Mouse (Mus musculus): ENCODE data around the gene Cdv3.

- TF ChIP-seq MAFK (IDR thresholded peaks at IDR 0.05; ENCODE audit: insufficient read depth, low read depth, low read length) (no peak), ZC3H11A (IDR thresholded peaks at IDR 0.05; ENCODE audit: borderline replicate concordance, low read depth, low read length) (no peak), HCFC1 (IDR thresholded peaks at IDR 0.05; ENCODE audit: borderline replicate concordance, insufficient read depth, low read length) (no peak)
Measured at GRCm38 (mm10) chr9:103378686-103379085, 13.0 kb upstream of the Cdv3 start.
